Mouse (Mus musculus): ENCODE results near the gene Enpp3.

DNA sequence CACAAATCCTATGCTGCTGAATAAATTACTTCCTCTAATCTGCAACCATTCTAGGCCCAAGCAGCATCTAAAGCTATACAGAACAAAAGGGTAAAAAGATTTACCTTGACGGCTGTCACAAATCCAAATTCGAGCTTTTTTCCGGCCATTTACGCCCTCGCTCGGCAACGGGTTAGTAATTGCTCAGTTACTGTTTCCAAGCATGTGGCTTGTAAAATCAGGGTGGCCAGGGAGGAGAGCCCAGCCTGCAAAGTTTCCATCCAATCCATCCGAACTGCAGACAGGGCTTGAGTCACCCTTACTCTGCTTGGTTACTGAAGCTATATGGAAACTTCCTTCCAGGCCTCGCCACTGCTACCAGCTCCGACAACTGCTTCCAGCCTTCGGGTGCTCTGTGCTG, 74.9 kb downstream of the Enpp3 start:
- no peak for TF ChIP-seq POLR2A (IDR thresholded peaks at IDR 0.05; ENCODE audit: extremely low read depth, insufficient read depth, low read length)
- TF ChIP-seq CTCF (IDR thresholded peaks at IDR 0.05; ENCODE audit: extremely low read depth, insufficient read depth, low read length), result no peak

All from cortical plate, adult 2 months (tissue).